Comparison of ENCODE assay signal across 12 mouse cellular contexts in the genomic region with DNA sequence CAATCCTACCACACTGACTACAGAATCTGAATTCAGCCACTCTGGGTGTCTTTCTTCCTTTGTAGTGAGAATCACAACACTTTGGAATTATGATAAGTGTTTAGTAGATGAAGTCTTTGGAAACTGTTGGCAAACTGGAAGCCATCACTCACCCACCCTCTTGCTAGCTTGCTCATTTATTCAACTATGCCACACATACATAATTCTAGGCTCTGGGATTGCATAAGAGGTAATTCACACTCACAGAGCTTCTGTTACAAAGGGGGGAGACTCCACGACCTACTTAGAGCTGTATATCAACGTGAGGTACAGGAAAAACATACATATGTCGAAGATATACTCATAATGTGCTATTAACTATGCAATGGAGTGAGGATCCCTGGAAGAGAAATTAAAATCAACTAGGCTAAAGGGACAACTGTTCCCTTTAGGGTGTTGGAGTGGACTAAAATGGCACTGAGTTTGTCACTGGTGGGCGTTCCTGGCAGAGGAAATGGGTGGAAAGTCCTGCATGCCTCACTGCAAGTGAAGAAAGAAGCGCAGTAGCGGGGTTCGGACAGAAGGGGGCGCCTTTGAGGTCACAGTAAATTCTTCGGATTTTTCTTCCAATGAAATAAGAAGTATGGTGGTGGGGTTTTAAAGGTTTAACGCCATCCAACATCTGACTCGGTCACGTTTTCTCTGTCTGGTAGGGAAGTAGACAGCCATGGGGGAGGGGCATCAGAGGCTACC. TPM values are rescaled to one million over a fixed set of nuclear protein-coding genes. Genes with fewer than 3 reads are reported as not detected.
DNase-seq lines count a peak whose midpoint lies in the region; ATAC-seq and TF ChIP-seq lines count a peak whose summit lies in the region.
"Had no signal": no experiment of that assay in that cellular context is flagged by ENCODE, and none has a peak within 500 bp of the region (broad histone marks: within the 10 kb centered on the region; RNA-seq: fewer than 3 reads in every experiment).

No protein-coding gene starts in this region.

- no peaks in the 10 kb centered on the region for H3K9me3 ChIP-seq in hindbrain, postnatal 0 days (ENCODE audit: low read length)
- no peaks in the 10 kb centered on the region for H3K9me3 ChIP-seq in hindbrain, embryonic 13.5 days
- H3K9me3 ChIP-seq in forebrain, embryonic 16.5 days (ENCODE audit: control insufficient read depth, low read length) = no peaks in the 10 kb centered on the region

- 71% methylated on average over 12 of the region's 12 CpGs for WGBS in hindbrain, postnatal 0 days
- WGBS in hindbrain, embryonic 13.5 days = 71% methylated on average over 12 of the region's 12 CpGs
- WGBS in forebrain, embryonic 16.5 days = 68% methylated on average over 12 of the region's 12 CpGs

- H3K4me3 ChIP-seq in hindbrain, postnatal 0 days (ENCODE audit: low read length) = no peak overlapping the region
- H3K4me3 ChIP-seq in hindbrain, embryonic 13.5 days = no peak overlapping the region
- H3K4me3 ChIP-seq in testis, adult 2 months (ENCODE audit: control insufficient read depth, low read depth, low read length) = no peak overlapping the region
- no peak overlapping the region for H3K4me3 ChIP-seq in forebrain, embryonic 16.5 days (replicated peaks; ENCODE audit: low read length)
- H3K4me3 ChIP-seq: erythroblast, embryonic 14.5 days had no signal

- no peak overlapping the region for H3K27ac ChIP-seq in hindbrain, postnatal 0 days
- H3K27ac ChIP-seq in hindbrain, embryonic 13.5 days = no peak overlapping the region
- no peak overlapping the region for H3K27ac ChIP-seq in testis, adult 2 months (ENCODE audit: control insufficient read depth, insufficient read depth, low read depth, low read length)
- no peak overlapping the region for H3K27ac ChIP-seq in forebrain, embryonic 16.5 days (ENCODE audit: low read length)

- no peak for DNase-seq in hindbrain, postnatal 0 days (ENCODE audit: low spot score)
- no peak for DNase-seq in testis, postnatal 10 days (ENCODE audit: low spot score)
- peak; percentile 5 for DNase-seq in c-Kit-positive CD71-positive TER-119-negative erythroid progenitor cells, embryonic 14.5 days (ENCODE audit: low read depth)
- DNase-seq in retina, postnatal 1 day = no peak
- DNase-seq: heart, postnatal 14 days had no signal

- no peak for ATAC-seq in hindbrain, postnatal 0 days
- ATAC-seq in hindbrain, embryonic 13.5 days (ENCODE audit: low FRiP score) = no peak
- no peak for ATAC-seq in activated CD4-positive, CD25-positive, alpha-beta regulatory T cell, adult 4 months
- no peak for ATAC-seq in forebrain, embryonic 16.5 days

- no peak for TF ChIP-seq POLR2A in testis, adult 2 months (IDR thresholded peaks at IDR 0.05; ENCODE audit: control insufficient read depth, low read depth, low read length)

- peak; percentile 40 for TF ChIP-seq CTCF in hindbrain, postnatal 0 days (IDR thresholded peaks at IDR 0.05; ENCODE audit: low read depth)
- peak; percentile 71 for TF ChIP-seq CTCF in testis, adult 2 months (IDR thresholded peaks at IDR 0.05; ENCODE audit: control insufficient read depth, insufficient read depth, insufficient replicate concordance, low read depth, low read length)

- peaks cover 7% of the 10 kb centered on the region for H3K4me1 ChIP-seq in hindbrain, postnatal 0 days (ENCODE audit: insufficient read depth, low read length)
- H3K4me1 ChIP-seq in hindbrain, embryonic 13.5 days (replicated peaks) = peaks cover 10% of the 10 kb centered on the region
- no peaks in the 10 kb centered on the region; the same call in 1 of the 2 replicates for H3K4me1 ChIP-seq in testis, adult 2 months (ENCODE audit: control insufficient read depth, insufficient read depth, low read length)
- peaks cover 9% of the 10 kb centered on the region for H3K4me1 ChIP-seq in forebrain, embryonic 16.5 days (replicated peaks; ENCODE audit: control insufficient read depth, insufficient read depth, low read length)

- no peak overlapping the region for H3K4me2 ChIP-seq in hindbrain, postnatal 0 days (ENCODE audit: low read depth, low read length)
- H3K4me2 ChIP-seq in hindbrain, embryonic 13.5 days = no peak overlapping the region
- no peak overlapping the region for H3K4me2 ChIP-seq in forebrain, embryonic 16.5 days (ENCODE audit: low read length)

- H3K36me3 ChIP-seq in hindbrain, postnatal 0 days (ENCODE audit: insufficient read depth, low read length) = no peaks in the 10 kb centered on the region
- H3K36me3 ChIP-seq in hindbrain, embryonic 13.5 days = no peaks in the 10 kb centered on the region
- H3K36me3 ChIP-seq in testis, adult 2 months (ENCODE audit: control insufficient read depth, insufficient read depth, low read length) = no peaks in the 10 kb centered on the region
- no peaks in the 10 kb centered on the region for H3K36me3 ChIP-seq in forebrain, embryonic 16.5 days (ENCODE audit: control insufficient read depth, insufficient read depth)

- no peaks in the 10 kb centered on the region for H3K27me3 ChIP-seq in hindbrain, postnatal 0 days (ENCODE audit: insufficient read depth, low read length)
- H3K27me3 ChIP-seq in hindbrain, embryonic 13.5 days = no peaks in the 10 kb centered on the region
- no peaks in the 10 kb centered on the region for H3K27me3 ChIP-seq in testis, adult 2 months (ENCODE audit: control insufficient read depth, insufficient read depth, low read length)
- H3K27me3 ChIP-seq in forebrain, embryonic 16.5 days (replicated peaks; ENCODE audit: control insufficient read depth, insufficient read depth, low read length) = no peaks in the 10 kb centered on the region

- no peak overlapping the region for H3K9ac ChIP-seq in hindbrain, postnatal 0 days (replicated peaks; ENCODE audit: low read length)
- no peak overlapping the region for H3K9ac ChIP-seq in hindbrain, embryonic 13.5 days
- no peak overlapping the region for H3K9ac ChIP-seq in forebrain, embryonic 16.5 days (replicated peaks; ENCODE audit: low read depth, low read length)

RNA-seq across cellular contexts. Expression of gene Tex26, which starts 44.0 kb away (rescaled TPM):
- total RNA-seq in hindbrain, postnatal 0 days (2014; rRNA removed) = 0.31 and 0.50 TPM in 2 replicates
- polyA plus RNA-seq in hindbrain, postnatal 0 days (2015; fragmentation: Nextera tagmentation; extraction: Ambion mirVana) = 1.0 and 1.6 TPM in 2 replicates
- polyA plus RNA-seq in hindbrain, embryonic 13.5 days (2015; fragmentation: Nextera tagmentation; extraction: Ambion mirVana) = 0.93 and 1.5 TPM in 2 replicates
- 30.1 and 35.9 TPM in 2 replicates for polyA plus RNA-seq in testis, adult 2 months (2012; rRNA removed)
- not detected for polyA plus RNA-seq in activated CD4-positive, CD25-positive, alpha-beta regulatory T cell, adult 4 months (2017; shearing (Covaris generic))
- 1.1 and 1.3 TPM in 2 replicates for polyA plus RNA-seq in forebrain, embryonic 16.5 days (2015; fragmentation: Nextera tagmentation; extraction: Ambion mirVana)
- total RNA-seq: heart, postnatal 14 days had no signal
- polyA plus RNA-seq: erythroblast, embryonic 14.5 days had no signal

RNA-seq across cellular contexts. Expression of gene Wdr95, which starts 45.0 kb away (rescaled TPM):
- not detected in 2 replicates for total RNA-seq in hindbrain, postnatal 0 days (2014; rRNA removed)
- 0.19 and 0.24 TPM in 2 replicates for polyA plus RNA-seq in hindbrain, postnatal 0 days (2015; fragmentation: Nextera tagmentation; extraction: Ambion mirVana)
- polyA plus RNA-seq in hindbrain, embryonic 13.5 days (2015; fragmentation: Nextera tagmentation; extraction: Ambion mirVana) = 0.10 and 0.84 TPM in 2 replicates
- 14.7 and 18.4 TPM in 2 replicates for polyA plus RNA-seq in testis, adult 2 months (2012; rRNA removed)
- polyA plus RNA-seq in activated CD4-positive, CD25-positive, alpha-beta regulatory T cell, adult 4 months (2017; shearing (Covaris generic)) = not detected
- 0.14 and 0.19 TPM in 2 replicates for polyA plus RNA-seq in forebrain, embryonic 16.5 days (2015; fragmentation: Nextera tagmentation; extraction: Ambion mirVana)
- total RNA-seq: heart, postnatal 14 days had no signal
- polyA plus RNA-seq: erythroblast, embryonic 14.5 days; limb, embryonic 11.5 days; stomach, embryonic 14.5 days had no signal

Comparison
In these comparisons a context has a peak if more than half of its experiments do, and no peak if none do; other contexts are left out.
1. RNA of gene Tex26, which starts 44.0 kb away (polyA plus RNA-seq): 30.1 to 35.9 TPM in testis, adult 2 months; 1.0 to 1.6 TPM in hindbrain, postnatal 0 days, 0.93 to 1.5 TPM in hindbrain, embryonic 13.5 days, 1.1 to 1.3 TPM in forebrain, embryonic 16.5 days and not detected in activated CD4-positive, CD25-positive, alpha-beta regulatory T cell, adult 4 months; every median in the first group is over 10 times any median in the second.